Mouse (Mus musculus) A20 (cell line): ENCODE data around the gene Cped1.

ENCODE experiments used
- DNase-seq: peaks from one replicate; pipeline ENCODE4 v3.0.0-alpha.2; 2011; ENCODE audit warnings: low read depth, low spot score

Gene Cped1

GRCm38 (mm10) chr6:22000086-22000485 lies 14.4 kb downstream of the Cped1 start:
- no peak for DNase-seq

GRCm38 (mm10) chr6:22000881-22001280 lies 15.2 kb downstream of the Cped1 start:
- no peak for DNase-seq

- DNase-seq: no peak
These were observed 15.7 kb downstream of the Cped1 start for GRCm38 (mm10) chr6:22001284-22001916.

GRCm38 (mm10) chr6:22002521-22003199 lies 16.9 kb downstream of the Cped1 start:
- DNase-seq: no peak

DNA sequence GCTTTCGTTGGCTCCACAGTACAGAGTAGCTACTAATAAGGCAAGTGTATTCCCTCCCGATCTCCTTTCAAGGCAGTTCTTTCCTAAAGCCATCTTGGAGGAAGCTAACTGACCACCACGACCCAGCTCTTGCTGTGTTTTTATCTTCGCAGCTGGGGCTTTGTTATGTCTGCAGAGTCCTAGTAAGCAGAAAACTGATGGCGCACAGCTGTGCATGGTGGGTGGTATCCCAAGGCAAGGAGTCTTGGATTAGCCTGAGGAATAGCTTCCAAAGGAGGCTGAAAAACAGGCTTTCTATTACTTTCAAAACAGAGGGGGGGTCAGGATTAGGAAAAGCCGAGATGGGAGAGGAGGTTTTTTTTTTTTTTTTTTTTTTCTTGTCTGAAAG lies 17.5 kb downstream of the Cped1 start:
- DNase-seq: no peak

DNA sequence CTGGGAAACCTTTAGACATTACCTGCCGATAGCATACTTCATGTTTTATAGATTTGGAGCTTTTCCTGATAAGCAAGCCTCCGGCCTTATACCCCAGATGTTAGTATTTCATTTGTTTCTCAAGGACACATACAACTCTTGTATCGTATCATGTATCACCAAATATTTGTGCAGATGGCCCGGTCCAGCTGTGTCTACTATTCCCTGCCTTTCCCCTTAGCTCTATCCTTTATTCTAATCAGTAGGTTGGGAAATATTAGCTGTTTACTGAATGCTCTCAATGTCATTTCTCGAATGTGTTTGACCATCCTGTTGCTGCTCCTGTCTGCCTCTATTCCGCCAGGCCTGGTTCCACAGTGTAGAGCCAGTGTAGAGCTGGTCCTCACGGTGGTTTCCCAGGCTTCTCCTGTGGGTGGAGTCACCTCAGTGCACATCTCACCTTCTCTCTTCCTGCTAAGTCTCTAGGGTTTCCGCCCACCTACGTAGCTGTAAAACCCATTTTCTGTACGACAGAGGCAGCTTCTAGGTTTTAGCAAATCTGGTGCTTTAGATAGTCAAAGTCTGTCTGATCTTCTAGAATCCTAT lies 18.3 kb downstream of the Cped1 start:
- DNase-seq: no peak

DNA sequence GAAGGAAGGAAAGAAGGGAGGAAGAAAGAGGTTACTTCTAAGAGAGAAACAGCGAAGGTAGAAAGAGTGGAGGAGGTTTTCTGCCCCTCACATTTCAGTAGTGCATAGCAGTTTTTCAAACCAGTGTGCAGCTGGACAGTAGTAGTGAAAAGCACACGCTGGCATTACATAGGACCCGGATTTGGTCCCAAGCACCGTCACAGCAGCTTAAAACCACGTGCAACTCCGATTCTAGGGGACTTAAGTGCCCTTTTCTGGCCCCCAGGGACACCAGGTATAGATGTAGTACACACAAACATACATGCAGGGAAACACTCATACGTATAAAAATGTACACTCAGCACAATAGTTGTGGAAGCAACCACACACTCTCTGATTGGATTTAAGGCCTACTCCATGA lies 22.6 kb downstream of the Cped1 start:
- no peak for DNase-seq

DNA sequence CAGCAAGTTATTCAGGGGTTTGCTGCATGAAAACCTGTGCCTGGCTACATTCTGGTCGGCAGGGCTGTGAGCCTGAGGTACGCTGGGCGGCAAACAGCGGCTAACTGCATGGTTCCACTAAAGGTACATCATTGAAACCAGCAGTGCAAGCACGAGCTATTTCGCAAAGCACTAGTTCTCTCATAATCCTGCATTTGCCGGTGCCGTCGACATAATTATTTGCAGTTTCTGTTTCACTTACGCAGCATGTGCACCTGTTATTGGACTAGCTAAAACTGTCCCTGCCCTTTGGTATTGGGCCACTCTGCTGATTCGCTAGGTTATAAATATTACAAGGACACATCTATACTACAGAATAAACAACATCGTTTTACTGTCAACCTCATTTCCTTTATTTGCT lies 24.5 kb downstream of the Cped1 start:
- peak; percentile 69 for DNase-seq

DNA sequence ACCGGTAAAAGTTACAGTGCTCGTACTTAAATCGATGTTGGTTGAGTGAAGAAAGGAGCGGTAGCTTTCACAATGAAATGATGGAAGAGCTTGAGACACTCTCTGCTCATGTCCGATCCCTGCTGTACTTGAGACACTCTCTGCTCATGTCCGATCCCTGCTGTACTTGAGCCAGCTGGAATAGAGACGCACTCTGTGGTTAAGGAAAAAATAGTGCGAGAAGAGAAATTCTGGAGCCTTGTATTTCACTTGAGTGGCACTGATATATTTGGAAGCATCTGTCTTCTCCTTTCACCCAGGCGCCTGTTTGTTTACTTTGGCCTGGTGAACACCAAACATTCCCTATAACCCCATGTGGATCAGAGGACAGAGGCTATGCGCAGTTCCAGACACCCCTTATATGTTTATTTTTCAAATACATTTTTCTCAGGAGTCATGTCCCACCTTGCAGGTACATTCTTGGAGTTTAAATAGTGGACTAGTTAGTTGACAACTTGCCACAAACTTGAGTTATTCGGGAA lies 25.1 kb downstream of the Cped1 start:
- DNase-seq: no peak

GRCm38 (mm10) chr6:22011546-22011945 lies 25.8 kb downstream of the Cped1 start:
- DNase-seq: no peak

GRCm38 (mm10) chr6:22012099-22012498 lies 26.4 kb downstream of the Cped1 start:
- DNase-seq: no peak

DNA sequence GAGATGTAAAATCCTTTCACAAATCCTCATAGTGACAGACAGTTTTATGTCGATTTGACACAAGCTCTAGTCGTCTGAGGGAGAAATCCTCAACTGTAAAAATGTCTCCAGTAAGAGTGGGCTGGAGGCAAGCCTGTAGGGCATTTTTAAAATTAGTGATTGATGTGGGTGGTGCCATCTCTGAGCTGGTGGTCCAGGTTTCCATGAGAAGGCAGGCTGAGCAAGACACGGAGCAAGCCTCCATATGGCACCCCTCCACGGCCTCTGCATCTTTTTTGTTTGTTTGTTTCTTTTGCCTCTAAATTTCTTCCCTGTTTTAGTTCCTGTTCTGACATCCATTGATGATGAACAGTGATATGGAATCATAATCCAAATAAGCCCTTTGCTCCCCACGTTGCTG lies 26.8 kb downstream of the Cped1 start:
- DNase-seq: no peak

DNA sequence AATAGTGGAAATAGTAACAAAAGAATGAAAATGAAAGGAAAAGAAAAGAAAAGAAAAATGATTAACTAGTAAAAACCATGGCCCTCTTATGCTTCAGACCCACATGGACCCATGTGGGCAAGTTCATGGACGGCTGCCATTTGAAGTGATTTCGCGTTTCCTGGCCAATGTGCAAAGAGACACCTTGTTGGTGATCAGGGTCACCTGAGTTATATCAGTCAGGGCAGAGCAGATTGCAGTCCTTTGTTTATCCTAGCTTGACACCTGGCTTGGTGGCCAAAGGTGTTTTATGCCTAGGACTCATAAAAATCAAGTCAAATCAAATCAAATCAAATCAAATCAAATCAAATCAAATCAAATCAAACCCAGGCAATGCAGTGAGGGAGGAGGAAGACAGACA lies 27.7 kb downstream of the Cped1 start:
- DNase-seq: no peak

DNA sequence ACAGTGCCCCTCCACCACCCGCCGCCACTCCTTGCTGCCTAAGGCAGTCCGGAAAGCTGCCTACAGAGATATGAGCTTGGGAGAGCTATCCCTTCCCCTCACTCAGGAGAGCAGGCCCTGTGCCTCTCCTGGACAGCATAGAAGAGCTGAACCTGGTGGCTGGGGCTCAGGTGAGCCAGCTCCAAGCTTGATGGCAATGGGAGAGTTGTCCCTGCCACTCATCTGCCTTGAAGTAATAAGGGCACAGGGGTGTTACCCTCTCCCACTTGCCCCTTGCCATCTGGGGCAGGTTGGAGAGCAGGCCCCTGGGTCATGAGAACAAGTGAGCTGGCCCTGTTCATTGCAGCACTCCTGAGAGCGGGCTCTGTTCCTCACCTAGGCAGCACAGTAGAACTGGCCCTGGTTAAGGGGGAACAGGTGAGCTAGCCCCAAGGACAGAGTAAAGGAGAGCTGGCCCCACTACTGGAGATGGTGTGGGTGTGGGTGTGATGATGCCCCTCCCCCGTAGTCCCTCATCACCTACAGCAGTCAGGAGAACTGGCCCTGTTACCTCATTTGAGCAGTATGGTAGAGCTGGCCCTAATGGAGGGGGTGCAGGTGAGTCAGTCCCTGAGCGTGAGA lies 28.7 kb downstream of the Cped1 start:
- no peak for DNase-seq

DNA sequence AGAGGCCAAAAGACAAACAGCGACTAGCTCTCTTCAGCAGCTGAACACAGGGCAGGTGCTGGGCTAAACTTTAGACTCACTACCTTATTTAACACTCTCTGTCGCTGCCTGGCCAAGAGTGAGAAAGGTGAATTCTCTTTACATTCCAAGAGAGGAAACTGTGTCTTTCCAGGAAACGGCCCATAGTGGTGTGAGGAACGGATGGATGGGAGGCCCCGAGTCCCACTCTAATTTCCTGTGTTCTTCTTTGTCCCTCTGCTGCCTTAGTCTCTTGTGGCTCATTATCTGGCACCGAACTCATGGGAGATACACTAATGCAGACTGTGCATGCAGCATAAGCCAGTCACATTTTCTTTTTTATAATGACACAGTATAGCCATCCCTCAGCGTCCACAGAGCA lies 31.9 kb downstream of the Cped1 start:
- DNase-seq: no peak

- DNase-seq: no peak
These were observed 33.2 kb downstream of the Cped1 start for GRCm38 (mm10) chr6:22018768-22019445.

DNA sequence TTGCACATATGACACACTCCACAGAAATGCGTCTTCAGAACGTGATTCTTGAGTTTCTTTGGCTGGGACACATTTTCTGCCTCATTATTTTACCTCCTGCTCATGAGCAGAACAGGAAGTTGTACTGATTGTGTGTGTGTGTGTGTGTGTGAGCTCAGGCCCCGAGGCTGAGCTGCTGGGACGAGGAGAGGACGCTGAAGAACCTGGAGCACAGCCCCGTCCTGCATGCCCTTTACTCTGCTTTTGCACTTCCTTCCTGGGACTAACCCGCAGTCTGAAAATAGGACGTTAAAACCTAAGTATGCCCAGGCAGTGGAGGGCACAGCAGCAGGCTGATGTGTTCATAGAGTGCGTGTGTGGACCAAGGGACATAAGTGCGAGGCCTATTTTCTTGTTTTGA lies 33.9 kb downstream of the Cped1 start:
- DNase-seq: no peak

GRCm38 (mm10) chr6:22020696-22021095 lies 35.0 kb downstream of the Cped1 start:
- DNase-seq: no peak

DNA sequence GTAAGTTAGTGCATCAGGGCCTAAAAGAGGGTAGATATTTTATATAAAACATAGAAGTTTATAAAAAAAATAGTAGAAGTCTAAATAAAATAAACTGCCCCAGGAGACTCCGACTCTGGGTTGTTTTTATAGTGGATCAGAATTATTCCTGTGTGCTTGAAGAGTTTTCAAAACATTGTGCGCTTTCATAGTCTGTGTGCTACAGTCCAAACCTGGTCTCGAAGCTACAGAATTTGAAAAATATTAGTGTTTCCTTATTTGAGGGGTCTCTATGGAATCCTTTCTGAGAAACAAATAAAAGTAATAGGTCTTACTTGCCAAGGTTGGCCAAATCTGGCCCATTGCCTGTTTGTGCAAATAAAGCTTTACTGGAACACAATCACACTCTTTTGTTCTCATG lies 35.6 kb downstream of the Cped1 start:
- no peak for DNase-seq

GRCm38 (mm10) chr6:22024168-22024567 lies 38.5 kb downstream of the Cped1 start:
- no peak for DNase-seq

GRCm38 (mm10) chr6:22025584-22026357 lies 40.1 kb downstream of the Cped1 start:
- no peak for DNase-seq
